In the genomic region with DNA sequence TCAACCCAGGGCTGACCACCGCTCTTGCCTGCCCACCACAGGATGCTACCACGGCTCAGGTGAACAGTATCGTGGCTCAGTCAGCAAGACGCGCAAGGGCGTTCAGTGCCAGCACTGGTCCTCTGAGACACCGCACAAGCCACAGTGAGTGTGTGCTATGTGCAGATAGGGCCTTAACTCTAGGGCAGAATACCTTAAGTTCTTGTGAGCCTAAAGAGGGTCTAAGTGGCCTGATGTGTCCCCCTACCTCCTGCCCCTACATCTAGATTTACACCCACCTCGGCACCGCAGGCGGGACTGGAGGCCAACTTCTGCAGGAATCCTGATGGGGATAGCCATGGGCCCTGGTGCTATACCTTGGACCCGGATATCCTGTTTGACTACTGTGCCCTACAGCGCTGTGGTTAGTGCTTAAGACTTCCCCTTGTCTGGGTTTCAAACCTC, we compare ENCODE assay signal across 8 mouse cellular contexts. TPM values are rescaled to one million over a fixed set of nuclear protein-coding genes. Genes with fewer than 3 reads are reported as not detected.
DNase-seq lines count a peak whose midpoint lies in the region; ATAC-seq and TF ChIP-seq lines count a peak whose summit lies in the region.

A gene (minus strand): TSS at position 359 of the 444 bp plus-strand sequence.

- 34% methylated on average over 12 of the region's 12 CpGs for WGBS in embryonic facial prominence, embryonic 12.5 days
- 32% methylated on average over 12 of the region's 12 CpGs for whole genome bisulfite sequencing in heart, embryonic 14.5 days
- 34% methylated on average over 12 of the region's 12 CpGs for WGBS in midbrain, postnatal 0 days

- ATAC-seq in embryonic facial prominence, embryonic 12.5 days (ENCODE audit: insufficient number of reproducible peaks, insufficient read depth, low FRiP score, low TSS enrichment) = no peak
- ATAC-seq in heart, embryonic 14.5 days (ENCODE audit: insufficient number of reproducible peaks, insufficient read depth, low FRiP score, low read depth) = no peak
- ATAC-seq in midbrain, postnatal 0 days (ENCODE audit: low FRiP score) = no peak

- TF ChIP-seq POLR2A in testis, adult 2 months (IDR thresholded peaks at IDR 0.05; ENCODE audit: control insufficient read depth, low read depth, low read length) = no peak

- no peak for DNase-seq in testis, postnatal 14 days (ENCODE audit: low spot score)
- no peak for DNase-seq in left cerebral cortex, postnatal 14 days (ENCODE audit: low spot score in 2 of 2)
- DNase-seq in midbrain, postnatal 0 days (ENCODE audit: low spot score) = no peak
- no peak for DNase-seq in kidney, adult 18-20 months
- DNase-seq in cerebellum, adult 8-10 months = no peak

- H3K4me2 ChIP-seq in embryonic facial prominence, embryonic 12.5 days (replicated peaks) = peak within 1 kb of the TSS; percentile 35
- H3K4me2 ChIP-seq in heart, embryonic 14.5 days (ENCODE audit: low read length) = peak within 1 kb of the TSS; percentile 48
- peak within 1 kb of the TSS; percentile 37 for H3K4me2 ChIP-seq in midbrain, postnatal 0 days (ENCODE audit: low read depth, low read length, poor library complexity, severe bottlenecking)

- H3K27ac ChIP-seq in testis, adult 2 months (ENCODE audit: control insufficient read depth, insufficient read depth, low read depth, low read length) = no peak within 1 kb of the TSS
- H3K27ac ChIP-seq in embryonic facial prominence, embryonic 12.5 days = no peak within 1 kb of the TSS
- H3K27ac ChIP-seq in heart, embryonic 14.5 days (replicated peaks in 1 of 2; ENCODE audit: control insufficient read depth in 1 of 2, insufficient read depth in 1 of 2, low read depth in 2 of 2, low read length in 2 of 2) = no peak within 1 kb of the TSS
- no peak within 1 kb of the TSS for H3K27ac ChIP-seq in midbrain, postnatal 0 days (ENCODE audit: low read depth, low read length)

- no peaks in the 10 kb centered on the region for H3K9me3 ChIP-seq in embryonic facial prominence, embryonic 12.5 days
- no peaks in the 10 kb centered on the region for H3K9me3 ChIP-seq in heart, embryonic 14.5 days (ENCODE audit: control insufficient read depth, low read length)
- no peaks in the 10 kb centered on the region for H3K9me3 ChIP-seq in midbrain, postnatal 0 days (ENCODE audit: low read length)

- H3K4me3 ChIP-seq in testis, adult 2 months (ENCODE audit: control insufficient read depth, low read depth, low read length) = peak within 1 kb of the TSS; percentile 14; the same call in 1 of the 2 replicates
- H3K4me3 ChIP-seq in embryonic facial prominence, embryonic 12.5 days = peak within 1 kb of the TSS; percentile 9; the same call in 1 of the 2 replicates
- H3K4me3 ChIP-seq in heart, embryonic 14.5 days (ENCODE audit: control insufficient read depth in 1 of 2, insufficient read depth in 1 of 2, low read depth in 1 of 2, low read length in 2 of 2) = peak within 1 kb of the TSS; percentile 3 to 11; a peak in 2 of 4 replicates
- H3K4me3 ChIP-seq in midbrain, postnatal 0 days (ENCODE audit: low read depth, low read length) = peak within 1 kb of the TSS; percentile 20; the same call in 1 of the 2 replicates

- H3K9ac ChIP-seq in embryonic facial prominence, embryonic 12.5 days = no peak within 1 kb of the TSS
- H3K9ac ChIP-seq in heart, embryonic 14.5 days (ENCODE audit: low read length) = peak within 1 kb of the TSS; percentile 31
- peak within 1 kb of the TSS; percentile 39 for H3K9ac ChIP-seq in midbrain, postnatal 0 days (replicated peaks; ENCODE audit: low read length, poor library complexity, severe bottlenecking)

- TF ChIP-seq CTCF in testis, adult 2 months (IDR thresholded peaks at IDR 0.05; ENCODE audit: control insufficient read depth, insufficient read depth, insufficient replicate concordance, low read depth, low read length) = no peak
- TF ChIP-seq CTCF in midbrain, postnatal 0 days (IDR thresholded peaks at IDR 0.05) = no peak

- H3K27me3 ChIP-seq in testis, adult 2 months (ENCODE audit: control insufficient read depth, insufficient read depth, low read length) = no peaks in the 10 kb centered on the region
- H3K27me3 ChIP-seq in embryonic facial prominence, embryonic 12.5 days = peaks cover 46% of the 10 kb centered on the region
- peaks cover 31% of the 10 kb centered on the region for H3K27me3 ChIP-seq in heart, embryonic 14.5 days (ENCODE audit: control insufficient read depth, insufficient read depth, low read length)
- H3K27me3 ChIP-seq in midbrain, postnatal 0 days (ENCODE audit: insufficient read depth, low read length) = peaks cover 14% of the 10 kb centered on the region; the same call in 1 of the 2 replicates

- no peaks in the 10 kb centered on the region for H3K36me3 ChIP-seq in testis, adult 2 months (ENCODE audit: control insufficient read depth, insufficient read depth, low read length)
- peaks cover 41% of the 10 kb centered on the region for H3K36me3 ChIP-seq in embryonic facial prominence, embryonic 12.5 days
- H3K36me3 ChIP-seq in heart, embryonic 14.5 days (ENCODE audit: control insufficient read depth, insufficient read depth, low read length) = peaks cover 41% of the 10 kb centered on the region
- peaks cover 42% of the 10 kb centered on the region for H3K36me3 ChIP-seq in midbrain, postnatal 0 days (ENCODE audit: insufficient read depth, low read length)

- intact Hi-C loops in left cerebral cortex, postnatal 14 days (cut with DNase I) = no loop called here

- peaks cover 20% of the 10 kb centered on the region for H3K4me1 ChIP-seq in testis, adult 2 months (ENCODE audit: control insufficient read depth, insufficient read depth, low read length)
- peaks cover 11% of the 10 kb centered on the region for H3K4me1 ChIP-seq in embryonic facial prominence, embryonic 12.5 days
- peaks cover 10 to 16% of the 10 kb centered on the region in 2 experiments for H3K4me1 ChIP-seq in heart, embryonic 14.5 days (ENCODE audit: control insufficient read depth in 2 of 2, insufficient read depth in 2 of 2, low read length in 2 of 2)
- peaks cover 11% of the 10 kb centered on the region for H3K4me1 ChIP-seq in midbrain, postnatal 0 days (ENCODE audit: insufficient read depth, low read length)

RNA-seq across cellular contexts. Expression of the gene that starts here (rescaled TPM):
- 82.8 and 86.7 TPM in 2 replicates for polyA plus RNA-seq in testis, adult 2 months (2012; rRNA removed)
- 34.5 and 38.2 TPM in 2 replicates for polyA plus RNA-seq in embryonic facial prominence, embryonic 12.5 days (2016; fragmentation: Nextera tagmentation; extraction: Ambion mirVana)
- polyA plus RNA-seq in heart, embryonic 14.5 days (2014; fragmentation: Nextera tagmentation; extraction: Ambion mirVana) = 37.2 and 37.9 TPM in 2 replicates
- 100 to 1,000 TPM in 1 of 2 experiments, 10 to 100 TPM in 1; 93.9 to 103 TPM for total RNA-seq in left cerebral cortex, postnatal 14 days (2021)
- total RNA-seq in midbrain, postnatal 0 days (2014; rRNA removed) = 46.3 and 60.6 TPM in 2 replicates
- polyA plus RNA-seq in midbrain, postnatal 0 days (2015; fragmentation: Nextera tagmentation; extraction: Ambion mirVana) = 44.1 and 49.1 TPM in 2 replicates
